Mouse (Mus musculus) limb, embryonic 12.5 days (tissue): Measurements from ENCODE around the gene Ptprg. TPM values are rescaled to one million over a fixed set of nuclear protein-coding genes. Genes with fewer than 3 reads are reported as not detected.

Experiments used
- ATAC-seq: fragments of 200-750 bp; cut with Nextera tagmentation; 2 replicates; pipeline ENCODE4 v1.8.0; 2017; ENCODE audit warnings: low read depth, moderate TSS enrichment; ENCODE audit not compliant: insufficient number of reproducible peaks, insufficient read depth, low FRiP score, low TSS enrichment
- H3K27ac ChIP-seq: fragments of 300-500 bp; sonication (generic); 2 replicates; pipeline ENCODE4 v1.5.1; 2016; ENCODE audit warnings: mild to moderate bottlenecking, moderate library complexity
- H3K27me3 ChIP-seq: fragments of 300-500 bp; sonication (generic); 2 replicates; pipeline ENCODE4 v1.6.1; 2016; ENCODE audit warnings: mild to moderate bottlenecking, moderate library complexity
- H3K36me3 ChIP-seq: fragments of 300-500 bp; sonication (generic); 2 replicates; pipeline ENCODE4 v1.6.1; 2016; ENCODE audit warnings: mild to moderate bottlenecking, moderate library complexity
- H3K4me1 ChIP-seq: fragments of 300-500 bp; sonication (generic); replicated peaks from 2 replicates; pipeline ENCODE4 v1.6.1; 2016
- H3K4me2 ChIP-seq: fragments of 300-500 bp; sonication (generic); 2 replicates; pipeline ENCODE4 v1.6.1; 2016; ENCODE audit warnings: mild to moderate bottlenecking, moderate library complexity
- H3K4me3 ChIP-seq: fragments of 300-500 bp; sonication (generic); replicated peaks from 2 replicates; pipeline ENCODE4 v1.5.1; 2016; ENCODE audit warnings: mild to moderate bottlenecking
- H3K9ac ChIP-seq: fragments of 300-500 bp; sonication (generic); replicated peaks from 2 replicates; pipeline ENCODE4 v1.6.1; 2016; ENCODE audit warnings: mild to moderate bottlenecking, moderate library complexity
- H3K9me3 ChIP-seq: fragments of 300-500 bp; sonication (generic); 2 replicates; pipeline ENCODE4 v1.6.1; 2016; ENCODE audit warnings: mild to moderate bottlenecking, moderate library complexity
- WGBS: fragments of 180-500 bp; shearing (Covaris S2); methylation state at CpG from one replicate; pipeline ENCODE4 v1.1.7; 2016; 5-methylcytosine and 5-hydroxymethylcytosine counted together
- polyA plus RNA-seq: library from polyadenylated mRNA; unstranded; fragments of >200 nt; fragmentation: Nextera tagmentation; extraction: Ambion mirVana; gene quantifications from 2 replicates; pipeline ENCODE4 v1.2.1, GENCODE M21; 2016

Gene Ptprg
- polyA plus RNA-seq, 1 experiment from 2014 or later, result 37.5 TPM

DNA sequence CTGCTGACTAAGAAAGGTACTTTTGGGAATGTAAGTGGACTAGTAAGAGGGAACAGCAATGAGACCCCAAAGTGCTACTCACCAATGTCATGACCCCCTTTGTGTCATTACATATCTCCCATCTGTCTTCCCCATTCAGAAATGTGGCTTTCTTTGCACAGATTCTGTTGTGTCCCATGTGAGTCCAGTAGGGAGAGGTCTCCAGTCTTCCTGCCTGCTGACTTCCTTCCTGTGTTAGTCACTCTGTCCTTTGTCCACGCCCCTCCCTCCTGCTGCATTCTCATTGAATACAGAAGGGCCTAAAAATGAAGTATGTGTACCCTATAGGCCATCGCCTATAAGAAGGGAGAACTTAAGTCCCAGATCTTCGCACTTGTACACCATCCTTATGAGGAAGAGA lies 571.4 kb downstream of the Ptprg start:
- ATAC-seq, result no peak
- Histone ChIP-seq H3K4me1 (0 out of 2 replicates have a peak, but pooled peaks cover 7% of the 10 kb centered on the region), H3K36me3 (peaks cover 15% of the 10 kb centered on the region), H3K27me3 (no peaks in the 10 kb centered on the region), H3K27ac (no peak overlapping the region), H3K9me3 (no peaks in the 10 kb centered on the region), H3K4me2 (no peak overlapping the region), H3K9ac (no peak overlapping the region), H3K4me3 (no peak overlapping the region)
- 89% methylated on average over 3 of the region's 3 CpGs for WGBS

DNA sequence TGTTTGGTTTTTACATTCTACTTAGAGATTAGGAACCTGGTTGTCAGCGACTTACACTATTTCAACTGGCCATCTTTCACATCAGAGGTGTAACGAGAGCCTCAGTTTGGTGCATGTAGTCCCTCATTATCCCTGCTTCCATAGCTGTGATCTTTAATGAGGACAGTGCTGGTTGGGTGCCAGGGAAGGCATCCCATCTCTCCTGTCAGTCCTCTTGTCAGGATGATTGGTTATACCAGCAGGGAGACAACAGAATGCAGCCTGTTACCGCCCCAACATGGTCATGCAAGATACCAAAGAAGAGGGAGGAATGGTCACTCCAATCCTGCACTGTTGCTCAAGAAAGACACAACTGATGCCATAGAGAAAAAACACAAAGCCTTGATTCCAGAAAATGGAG lies 574.6 kb downstream of the Ptprg start:
- ATAC-seq, result no peak
- Histone ChIP-seq H3K4me3 (no peak overlapping the region), H3K4me1 (0 out of 2 replicates have a peak, but pooled peaks cover 7% of the 10 kb centered on the region), H3K36me3 (peaks cover 9% of the 10 kb centered on the region), H3K9ac (no peak overlapping the region), H3K9me3 (no peaks in the 10 kb centered on the region), H3K4me2 (no peak overlapping the region), H3K27me3 (no peaks in the 10 kb centered on the region), H3K27ac (no peak overlapping the region)
- WGBS, result 81% methylated on average over 3 of the region's 3 CpGs

DNA sequence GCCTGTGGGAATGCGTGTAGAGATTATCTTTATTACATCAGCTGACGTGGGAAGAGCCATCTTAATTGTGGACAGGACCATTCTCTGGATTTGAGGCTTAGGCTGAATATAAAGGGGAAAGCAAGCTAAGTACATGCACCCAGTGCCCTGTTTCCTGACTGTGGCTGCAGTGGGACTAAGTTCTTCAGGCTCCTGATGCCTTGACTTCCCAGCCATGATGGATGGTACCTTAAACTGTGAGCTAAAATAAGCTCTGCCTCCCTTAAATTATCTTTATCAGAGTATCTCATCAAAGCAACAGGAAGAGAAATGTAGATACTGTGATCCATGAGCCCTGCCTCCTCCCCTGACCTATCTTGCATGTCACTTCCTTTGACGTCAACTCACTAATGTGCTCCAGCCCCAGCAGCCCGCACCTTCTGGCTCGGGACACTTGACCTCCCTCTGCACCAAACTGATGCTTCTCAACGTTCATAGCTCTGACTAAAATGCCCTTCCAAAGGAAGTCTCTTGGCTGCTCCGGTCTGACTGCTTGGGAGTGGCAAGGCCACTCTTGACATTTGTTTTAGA lies 578.8 kb downstream of the Ptprg start:
- Histone ChIP-seq H3K4me2 (no peak overlapping the region), H3K27ac (no peak overlapping the region), H3K27me3 (no peaks in the 10 kb centered on the region), H3K9ac (no peak overlapping the region), H3K4me1 (no peaks in the 10 kb centered on the region), H3K9me3 (no peaks in the 10 kb centered on the region), H3K4me3 (no peak overlapping the region), H3K36me3 (no peaks in the 10 kb centered on the region)
- no peak for ATAC-seq
- WGBS, result 67% methylated on average over 7 of the region's 7 CpGs

DNA sequence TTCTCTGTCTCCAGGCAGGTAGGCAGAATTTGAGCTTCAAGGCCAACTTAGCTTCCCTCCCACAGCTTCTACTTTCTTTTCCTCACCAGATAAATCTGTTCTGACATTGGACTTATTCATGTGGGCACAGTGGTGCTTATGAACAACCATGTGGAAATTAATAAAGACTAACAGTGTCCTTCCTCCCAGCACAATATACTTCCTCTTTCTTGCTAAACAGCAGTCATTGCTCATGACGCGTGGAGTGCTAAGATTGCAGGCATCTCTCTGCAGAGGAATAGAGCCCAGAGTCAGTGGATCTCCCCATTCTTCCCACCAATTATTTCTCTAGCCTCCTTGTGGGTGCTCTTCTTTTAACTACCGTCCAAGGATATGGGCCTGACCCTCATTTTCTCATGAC lies 579.8 kb downstream of the Ptprg start:
- no peak overlapping the region for H3K4me3 ChIP-seq
- H3K4me1 ChIP-seq, result no peaks in the 10 kb centered on the region
- no peak overlapping the region for H3K4me2 ChIP-seq
- H3K27ac ChIP-seq, result no peak overlapping the region
- H3K27me3 ChIP-seq, result no peaks in the 10 kb centered on the region
- H3K36me3 ChIP-seq, result 0 out of 2 replicates have a peak, but pooled peaks cover 3% of the 10 kb centered on the region
- no peak for ATAC-seq
- no peaks in the 10 kb centered on the region for H3K9me3 ChIP-seq
- 79% methylated on average over 3 of the region's 3 CpGs for WGBS
- no peak overlapping the region for H3K9ac ChIP-seq

DNA sequence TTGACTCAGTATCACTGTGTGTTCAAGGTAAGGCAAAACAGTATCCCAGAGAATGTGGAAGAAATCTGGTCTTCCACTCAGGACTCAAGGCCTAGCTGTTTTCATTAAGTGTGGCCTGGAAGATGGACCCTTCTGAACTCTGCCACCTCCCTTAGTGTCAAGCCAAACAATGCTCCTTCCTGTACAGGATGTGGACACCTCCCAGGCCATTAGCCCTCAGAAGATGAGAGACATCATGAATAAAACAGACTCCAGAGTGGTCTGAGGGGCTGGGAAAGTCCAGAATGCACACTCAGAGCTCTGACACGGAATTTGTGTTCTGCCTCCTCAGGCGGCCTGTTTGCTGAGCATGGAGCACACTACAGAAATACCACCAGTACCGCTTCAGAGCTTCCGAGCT lies 581.2 kb downstream of the Ptprg start:
- H3K27ac ChIP-seq, result no peak overlapping the region
- WGBS, result 84% methylated on average over 4 of the region's 4 CpGs
- H3K9me3 ChIP-seq, result no peaks in the 10 kb centered on the region
- H3K27me3 ChIP-seq, result no peaks in the 10 kb centered on the region
- H3K4me3 ChIP-seq, result no peak overlapping the region
- H3K4me2 ChIP-seq, result no peak overlapping the region
- no peak overlapping the region for H3K9ac ChIP-seq
- no peak for ATAC-seq
- peaks cover 3% of the 10 kb centered on the region; the same call in 1 of the 2 replicates for H3K36me3 ChIP-seq
- peaks cover 4% of the 10 kb centered on the region; the same call in 1 of the 2 replicates for H3K4me1 ChIP-seq

DNA sequence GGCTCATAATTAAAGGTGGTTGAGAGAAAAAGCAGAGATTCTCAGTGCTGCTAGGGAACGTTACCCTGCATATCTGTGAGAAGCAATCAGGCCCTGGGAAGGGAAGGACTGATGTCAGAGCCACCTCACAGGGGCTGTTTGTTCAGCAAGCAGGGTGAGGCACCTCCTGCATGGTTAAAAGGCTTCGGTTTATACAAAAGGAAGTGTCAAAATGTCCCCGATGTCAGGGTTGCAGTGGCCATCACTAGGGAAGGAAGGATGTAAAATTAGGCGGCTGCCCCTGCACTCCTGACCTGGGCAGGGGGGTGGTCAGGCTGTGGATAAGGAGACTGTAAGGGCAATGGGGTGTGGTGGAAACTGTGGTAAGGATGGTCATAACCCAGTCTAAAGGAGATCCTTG lies 583.2 kb downstream of the Ptprg start:
- peaks cover 6% of the 10 kb centered on the region; the same call in 1 of the 2 replicates for H3K4me1 ChIP-seq
- H3K9me3 ChIP-seq, result no peaks in the 10 kb centered on the region
- WGBS, result 49% methylated on average over 4 of the region's 4 CpGs
- H3K27ac ChIP-seq, result no peak overlapping the region
- no peaks in the 10 kb centered on the region for H3K27me3 ChIP-seq
- ATAC-seq, result no peak
- peaks cover 3% of the 10 kb centered on the region; the same call in 1 of the 2 replicates for H3K36me3 ChIP-seq
- no peak overlapping the region for H3K4me3 ChIP-seq
- H3K9ac ChIP-seq, result no peak overlapping the region
- H3K4me2 ChIP-seq, result no peak overlapping the region

DNA sequence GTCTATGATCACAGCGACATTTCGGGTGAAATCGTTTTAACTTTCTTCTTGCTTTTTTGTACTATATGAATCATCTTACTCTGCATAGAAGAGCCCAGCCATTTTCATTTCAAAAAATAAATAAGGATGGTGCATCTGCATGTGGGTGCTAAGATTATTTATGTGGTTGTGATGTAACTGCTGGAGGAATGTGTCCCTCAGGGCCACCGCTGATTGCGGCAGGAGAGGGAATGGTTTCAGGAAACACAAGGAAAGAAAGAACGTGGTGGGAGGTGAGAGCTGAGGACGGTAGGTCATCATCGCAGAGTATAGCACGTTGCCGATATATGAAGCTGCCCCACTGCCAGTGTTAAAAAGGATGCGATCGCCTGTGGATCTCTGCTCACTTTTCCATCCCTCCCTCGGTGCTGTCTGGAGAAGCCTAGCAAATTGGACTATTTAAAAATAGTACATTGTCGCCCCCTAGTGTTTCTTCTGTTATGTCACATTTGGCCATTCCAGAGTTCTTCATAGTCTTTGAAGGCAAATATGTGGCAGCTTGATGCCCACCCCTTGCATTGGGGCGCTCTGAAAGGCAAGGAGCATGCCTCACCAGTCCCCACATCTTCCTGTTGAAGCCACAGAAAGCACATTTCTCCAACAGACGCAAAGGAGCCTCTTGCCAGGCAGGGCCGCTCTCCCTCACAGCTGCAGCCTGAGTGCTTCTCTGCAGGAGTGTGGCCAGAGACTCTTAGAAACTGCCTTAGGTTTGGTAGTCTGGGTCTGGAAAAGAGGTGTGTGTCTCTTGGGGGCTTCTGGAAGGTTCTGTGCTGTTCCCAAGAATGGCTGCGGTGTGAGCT lies 586.5 kb downstream of the Ptprg start:
- peak; percentile 16; the same call in 1 of the 2 replicates for ATAC-seq
- Histone ChIP-seq H3K9me3 (no peaks in the 10 kb centered on the region), H3K27ac (no peak overlapping the region), H3K9ac (no peak overlapping the region), H3K4me2 (peak overlapping the region; percentile 31; the same call in 1 of the 2 replicates), H3K4me3 (no peak overlapping the region), H3K36me3 (peaks cover 12% of the 10 kb centered on the region; the same call in 1 of the 2 replicates), H3K27me3 (no peaks in the 10 kb centered on the region), H3K4me1 (peaks cover 6% of the 10 kb centered on the region; the same call in 1 of the 2 replicates)
- 45% methylated on average over 18 of the region's 18 CpGs for WGBS

DNA sequence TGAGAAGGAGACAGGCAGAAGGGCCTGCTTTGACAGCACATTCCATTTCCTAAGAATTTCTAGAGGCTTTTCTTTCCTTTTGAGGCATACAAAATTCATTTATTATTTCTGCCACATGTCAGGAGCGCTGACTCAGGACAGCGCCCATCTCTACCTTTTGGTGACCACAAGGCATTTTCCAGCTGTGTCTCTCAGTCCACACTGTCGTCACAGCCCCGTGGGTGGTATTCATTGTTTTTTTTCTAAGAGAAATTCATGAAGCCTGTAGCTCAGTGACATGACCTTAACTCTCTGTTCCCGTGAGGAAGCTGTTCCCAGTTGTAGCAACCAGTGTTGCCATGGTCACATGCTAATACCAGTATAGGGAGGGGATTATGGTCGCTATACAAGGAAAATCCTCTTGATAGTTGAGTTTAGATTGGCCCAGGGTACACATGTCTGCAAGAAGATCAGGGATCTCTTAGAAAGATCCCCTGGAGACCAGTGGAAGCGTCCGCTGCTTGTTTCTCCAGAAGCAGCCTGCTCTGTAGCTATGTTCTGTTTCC lies 590.7 kb downstream of the Ptprg start:
- no peaks in the 10 kb centered on the region for H3K9me3 ChIP-seq
- no peak for ATAC-seq
- 86% methylated on average over 8 of the region's 8 CpGs for WGBS
- no peak overlapping the region for H3K9ac ChIP-seq
- no peak overlapping the region for H3K4me3 ChIP-seq
- H3K27me3 ChIP-seq, result no peaks in the 10 kb centered on the region
- peaks cover 24% of the 10 kb centered on the region for H3K36me3 ChIP-seq
- no peak overlapping the region for H3K27ac ChIP-seq
- no peak overlapping the region for H3K4me2 ChIP-seq
- peaks cover 5% of the 10 kb centered on the region; the same call in 1 of the 2 replicates for H3K4me1 ChIP-seq

DNA sequence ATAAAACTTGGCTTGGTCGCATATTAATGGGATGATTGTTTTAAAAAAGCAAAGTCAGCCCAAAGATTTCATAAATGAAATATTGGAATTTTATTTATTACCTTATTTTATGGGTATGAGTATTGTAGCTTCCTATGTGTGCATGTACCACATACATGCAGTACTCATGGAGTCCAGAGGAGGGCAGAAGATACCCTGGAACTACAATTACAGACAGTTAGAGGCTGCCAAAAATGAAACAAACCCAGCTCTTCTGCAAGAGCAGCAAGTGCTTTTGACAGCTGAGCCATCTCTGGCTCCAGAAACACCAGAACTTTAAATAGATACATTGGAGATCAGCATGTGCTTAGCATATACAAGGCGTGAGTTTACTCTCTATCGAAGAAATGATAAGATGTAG lies 592.6 kb downstream of the Ptprg start:
- no peak overlapping the region for H3K27ac ChIP-seq
- ATAC-seq, result no peak
- peaks cover 24% of the 10 kb centered on the region for H3K36me3 ChIP-seq
- H3K4me3 ChIP-seq, result no peak overlapping the region
- no peaks in the 10 kb centered on the region for H3K4me1 ChIP-seq
- H3K9ac ChIP-seq, result no peak overlapping the region
- H3K4me2 ChIP-seq, result no peak overlapping the region
- 94% methylated on average over 3 of the region's 3 CpGs for WGBS
- no peaks in the 10 kb centered on the region for H3K27me3 ChIP-seq
- H3K9me3 ChIP-seq, result no peaks in the 10 kb centered on the region

DNA sequence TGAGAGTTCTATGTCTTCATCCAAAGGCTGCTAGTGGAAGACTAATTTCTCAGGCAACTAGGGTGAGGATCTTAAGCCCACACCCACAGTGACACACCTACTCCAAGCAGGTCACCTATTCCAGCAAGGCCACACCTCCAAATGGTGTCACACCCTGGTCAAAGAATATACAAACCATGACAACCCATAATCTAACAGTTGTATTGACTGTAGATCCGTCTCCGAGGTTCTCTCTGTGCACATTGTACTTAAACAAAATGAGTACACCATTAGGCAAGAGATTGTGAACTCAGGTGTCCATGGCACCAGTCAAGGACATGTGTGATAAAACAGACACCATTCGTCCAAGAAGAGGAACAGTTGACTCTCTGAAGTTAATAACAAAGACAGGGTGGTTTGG lies 596.2 kb downstream of the Ptprg start:
- no peak for ATAC-seq
- Histone ChIP-seq H3K4me2 (no peak overlapping the region), H3K27me3 (no peaks in the 10 kb centered on the region), H3K9ac (no peak overlapping the region), H3K27ac (no peak overlapping the region), H3K4me1 (no peaks in the 10 kb centered on the region), H3K4me3 (no peak overlapping the region), H3K9me3 (no peaks in the 10 kb centered on the region), H3K36me3 (peaks cover 25% of the 10 kb centered on the region)
- WGBS, result 91% methylated on average over 3 of the region's 3 CpGs

DNA sequence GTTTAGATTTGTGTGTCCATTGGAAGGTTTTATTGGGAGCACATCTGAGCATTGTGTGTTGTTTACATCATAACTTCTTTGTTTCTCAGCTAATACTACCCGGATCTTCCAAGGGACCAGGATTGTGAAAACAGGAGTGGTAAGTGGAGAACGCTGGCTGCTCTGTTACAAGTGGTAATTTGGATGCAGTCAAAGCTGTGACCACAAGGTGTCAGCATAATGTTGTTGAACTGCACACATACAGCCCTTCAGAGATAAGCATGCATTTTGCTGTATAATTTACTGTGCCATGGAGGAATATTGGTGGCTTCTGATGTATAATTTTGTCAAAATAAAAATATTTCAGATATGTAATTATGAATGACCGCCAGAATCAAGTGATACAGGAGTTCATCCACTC lies 598.6 kb downstream of the Ptprg start:
- H3K9me3 ChIP-seq, result no peaks in the 10 kb centered on the region
- peaks cover 13% of the 10 kb centered on the region; the same call in 1 of the 2 replicates for H3K36me3 ChIP-seq
- 43% methylated on average over 3 of the region's 3 CpGs for WGBS
- H3K4me3 ChIP-seq, result no peak overlapping the region
- no peak overlapping the region for H3K4me2 ChIP-seq
- 0 out of 2 replicates have a peak, but pooled peaks cover 4% of the 10 kb centered on the region for H3K4me1 ChIP-seq
- H3K9ac ChIP-seq, result no peak overlapping the region
- no peak overlapping the region for H3K27ac ChIP-seq
- ATAC-seq, result no peak
- no peaks in the 10 kb centered on the region for H3K27me3 ChIP-seq
